In the genomic region with DNA sequence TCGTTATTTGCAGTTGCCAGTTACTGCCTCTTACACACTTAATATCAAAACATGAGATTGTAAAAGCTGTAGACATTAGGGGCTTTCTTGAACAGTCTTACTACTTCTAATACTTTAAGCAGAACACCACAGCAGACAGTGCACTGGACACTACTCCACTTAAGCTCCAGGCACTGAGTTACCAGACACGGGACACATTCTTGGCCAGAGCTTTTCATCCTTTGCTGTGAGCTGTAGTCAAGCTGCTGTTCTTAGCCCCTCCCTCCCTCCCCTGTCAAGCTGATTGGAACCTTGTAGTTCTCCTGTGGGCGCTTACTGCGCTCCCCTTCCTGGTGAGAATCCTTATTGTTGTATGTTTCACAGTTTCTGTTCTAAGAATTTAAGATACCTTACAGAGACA, we compare ENCODE assay signal across 16 mouse cellular contexts. TPM values are rescaled to one million over a fixed set of nuclear protein-coding genes. Genes with fewer than 3 reads are reported as not detected.
DNase-seq lines count a peak whose midpoint lies in the region; ATAC-seq and TF ChIP-seq lines count a peak whose summit lies in the region.
"Had no signal": no experiment of that assay in that cellular context is flagged by ENCODE, and none has a peak within 500 bp of the region (broad histone marks: within the 10 kb centered on the region; RNA-seq: fewer than 3 reads in every experiment).

No protein-coding gene starts in this region.

- peaks cover 15% of the 10 kb centered on the region for H3K36me3 ChIP-seq in hindbrain, embryonic 16.5 days (ENCODE audit: control insufficient read depth, insufficient read depth, low read length)
- H3K36me3 ChIP-seq in hindbrain, embryonic 12.5 days: peaks cover 32% of the 10 kb centered on the region
- H3K36me3 ChIP-seq in limb, embryonic 14.5 days (ENCODE audit: control insufficient read depth, insufficient read depth, low read length): peaks cover 29% of the 10 kb centered on the region
- H3K36me3 ChIP-seq in limb, embryonic 10.5 days: peaks cover 38% of the 10 kb centered on the region
- no peaks in the 10 kb centered on the region for H3K36me3 ChIP-seq in intestine, embryonic 15.5 days
- 0 out of 2 replicates have a peak, but pooled peaks cover 3% of the 10 kb centered on the region for H3K36me3 ChIP-seq in stomach, embryonic 15.5 days

- no peak overlapping the region for H3K9ac ChIP-seq in hindbrain, embryonic 16.5 days (ENCODE audit: low read depth, low read length)
- H3K9ac ChIP-seq in hindbrain, embryonic 12.5 days: no peak overlapping the region
- no peak overlapping the region for H3K9ac ChIP-seq in limb, embryonic 14.5 days (ENCODE audit: low read depth, low read length, severe bottlenecking)
- H3K9ac ChIP-seq in intestine, embryonic 15.5 days: no peak overlapping the region
- no peak overlapping the region for H3K9ac ChIP-seq in stomach, embryonic 15.5 days
- H3K9ac ChIP-seq: embryonic facial prominence, embryonic 13.5 days; liver, embryonic 14.5 days had no signal

- 61% methylated on average over 4 of the region's 4 CpGs for WGBS in hindbrain, embryonic 16.5 days
- 76% methylated on average over 4 of the region's 4 CpGs for WGBS in hindbrain, embryonic 12.5 days
- WGBS in limb, embryonic 14.5 days: 65% methylated on average over 4 of the region's 4 CpGs
- 88% methylated on average over 4 of the region's 4 CpGs for WGBS in limb, embryonic 10.5 days
- WGBS in intestine, embryonic 15.5 days: 54% methylated on average over 4 of the region's 4 CpGs
- 62% methylated on average over 4 of the region's 4 CpGs for WGBS in stomach, embryonic 15.5 days

- H3K4me2 ChIP-seq in hindbrain, embryonic 16.5 days (ENCODE audit: low read length): no peak overlapping the region
- H3K4me2 ChIP-seq in hindbrain, embryonic 12.5 days (replicated peaks): no peak overlapping the region
- no peak overlapping the region for H3K4me2 ChIP-seq in limb, embryonic 14.5 days (replicated peaks; ENCODE audit: low read depth, low read length, severe bottlenecking)
- no peak overlapping the region for H3K4me2 ChIP-seq in intestine, embryonic 15.5 days (replicated peaks)
- no peak overlapping the region for H3K4me2 ChIP-seq in stomach, embryonic 15.5 days
- H3K4me2 ChIP-seq: embryonic facial prominence, embryonic 13.5 days; heart, embryonic 11.5 days had no signal

- DNase-seq in limb, embryonic 14.5 days (ENCODE audit: low spot score): no peak
- DNase-seq in limb, embryonic 10.5 days (ENCODE audit: low spot score): no peak
- DNase-seq in ovary, postnatal 10 days (ENCODE audit: low spot score): no peak
- DNase-seq: adrenal gland, postnatal 25 days; cerebellum, adult 2 months; retina, postnatal 1 day; right cerebral cortex, postnatal 4 days had no signal

- peaks cover 4% of the 10 kb centered on the region; the same call in 1 of the 2 replicates for H3K4me1 ChIP-seq in hindbrain, embryonic 16.5 days (ENCODE audit: control insufficient read depth, insufficient read depth, low read depth, low read length)
- no peaks in the 10 kb centered on the region for H3K4me1 ChIP-seq in hindbrain, embryonic 12.5 days
- H3K4me1 ChIP-seq in limb, embryonic 14.5 days (ENCODE audit: control insufficient read depth, insufficient read depth, low read length): peaks cover 3% of the 10 kb centered on the region; the same call in 1 of the 2 replicates
- H3K4me1 ChIP-seq in limb, embryonic 10.5 days: no peaks in the 10 kb centered on the region
- no peaks in the 10 kb centered on the region for H3K4me1 ChIP-seq in intestine, embryonic 15.5 days (replicated peaks)
- H3K4me1 ChIP-seq in stomach, embryonic 15.5 days: no peaks in the 10 kb centered on the region
- H3K4me1 ChIP-seq: embryonic facial prominence, embryonic 13.5 days; forebrain, embryonic 10.5 days had no signal

- peak; percentile 56; the same call in 1 of the 2 replicates for ATAC-seq in hindbrain, embryonic 16.5 days
- no peak for ATAC-seq in hindbrain, embryonic 12.5 days (ENCODE audit: low FRiP score)
- ATAC-seq in limb, embryonic 14.5 days (ENCODE audit: low FRiP score, low read depth): peak; percentile 62
- ATAC-seq in intestine, embryonic 15.5 days: peak; percentile 81
- ATAC-seq in stomach, embryonic 15.5 days (ENCODE audit: insufficient read depth, low FRiP score, low read depth): peak; percentile 79
- ATAC-seq: inflammation-experienced regulatory T-cells, adult 6 months had no signal

- peak overlapping the region; percentile 29 for H3K27ac ChIP-seq in hindbrain, embryonic 16.5 days (ENCODE audit: low read depth, low read length)
- no peak overlapping the region for H3K27ac ChIP-seq in hindbrain, embryonic 12.5 days
- peak overlapping the region; percentile 40; the same call in 1 of the 2 replicates for H3K27ac ChIP-seq in limb, embryonic 14.5 days (replicated peaks; ENCODE audit: low read depth, low read length)
- no peak overlapping the region for H3K27ac ChIP-seq in limb, embryonic 10.5 days
- H3K27ac ChIP-seq in intestine, embryonic 15.5 days: 0 out of 2 replicates have a peak overlapping the region, but pooled peaks have one; percentile 34
- peak overlapping the region; percentile 59 for H3K27ac ChIP-seq in stomach, embryonic 15.5 days
- H3K27ac ChIP-seq: embryonic facial prominence, embryonic 13.5 days; forebrain, embryonic 10.5 days; liver, embryonic 14.5 days had no signal

- no peak for TF ChIP-seq POLR2A in limb, embryonic 14.5 days (IDR thresholded peaks at IDR 0.05; ENCODE audit: borderline replicate concordance, extremely low read depth, insufficient read depth, insufficient read length)

- H3K27me3 ChIP-seq in hindbrain, embryonic 16.5 days (replicated peaks; ENCODE audit: control insufficient read depth, insufficient read depth, low read length): no peaks in the 10 kb centered on the region
- H3K27me3 ChIP-seq in hindbrain, embryonic 12.5 days: no peaks in the 10 kb centered on the region
- no peaks in the 10 kb centered on the region for H3K27me3 ChIP-seq in limb, embryonic 14.5 days (ENCODE audit: control insufficient read depth, insufficient read depth, low read length)
- H3K27me3 ChIP-seq in limb, embryonic 10.5 days (ENCODE audit: low read depth, poor library complexity, severe bottlenecking): no peaks in the 10 kb centered on the region
- no peaks in the 10 kb centered on the region for H3K27me3 ChIP-seq in intestine, embryonic 15.5 days (replicated peaks)
- H3K27me3 ChIP-seq in stomach, embryonic 15.5 days (replicated peaks): no peaks in the 10 kb centered on the region
- H3K27me3 ChIP-seq: embryonic facial prominence, embryonic 13.5 days had no signal

- no peaks in the 10 kb centered on the region for H3K9me3 ChIP-seq in hindbrain, embryonic 16.5 days (ENCODE audit: control insufficient read depth, low read length)
- no peaks in the 10 kb centered on the region for H3K9me3 ChIP-seq in hindbrain, embryonic 12.5 days (replicated peaks)
- no peaks in the 10 kb centered on the region for H3K9me3 ChIP-seq in limb, embryonic 14.5 days (ENCODE audit: control insufficient read depth, low read length)
- no peaks in the 10 kb centered on the region for H3K9me3 ChIP-seq in limb, embryonic 10.5 days (replicated peaks)
- no peaks in the 10 kb centered on the region for H3K9me3 ChIP-seq in intestine, embryonic 15.5 days
- no peaks in the 10 kb centered on the region for H3K9me3 ChIP-seq in stomach, embryonic 15.5 days
- H3K9me3 ChIP-seq: embryonic facial prominence, embryonic 13.5 days; forebrain, embryonic 10.5 days had no signal

- H3K4me3 ChIP-seq in hindbrain, embryonic 16.5 days (ENCODE audit: low read length): no peak overlapping the region
- no peak overlapping the region for H3K4me3 ChIP-seq in hindbrain, embryonic 12.5 days
- no peak overlapping the region for H3K4me3 ChIP-seq in limb, embryonic 14.5 days (replicated peaks; ENCODE audit: low read length)
- no peak overlapping the region for H3K4me3 ChIP-seq in limb, embryonic 10.5 days
- no peak overlapping the region for H3K4me3 ChIP-seq in intestine, embryonic 15.5 days (replicated peaks)
- H3K4me3 ChIP-seq in stomach, embryonic 15.5 days (replicated peaks): no peak overlapping the region
- H3K4me3 ChIP-seq: embryonic facial prominence, embryonic 13.5 days; forebrain, embryonic 10.5 days had no signal

RNA-seq across cellular contexts. Expression of a gene that starts 45.4 kb away (rescaled TPM):
- 91.5 and 93.5 TPM in 2 replicates for polyA plus RNA-seq in hindbrain, embryonic 16.5 days (2015; fragmentation: Nextera tagmentation; extraction: Ambion mirVana)
- 84.1 and 95.2 TPM in 2 replicates for polyA plus RNA-seq in hindbrain, embryonic 12.5 days (2016; fragmentation: Nextera tagmentation; extraction: Ambion mirVana)
- 27.6 and 31.8 TPM in 2 replicates for polyA plus RNA-seq in limb, embryonic 14.5 days (2012; rRNA removed)
- 53.4 and 54.1 TPM in 2 replicates for polyA plus RNA-seq in limb, embryonic 14.5 days (2014; fragmentation: Nextera tagmentation; extraction: Ambion mirVana)
- polyA plus RNA-seq in limb, embryonic 10.5 days (2016; fragmentation: Nextera tagmentation; extraction: Ambion mirVana): 39.5 and 53.0 TPM in 2 replicates
- polyA plus RNA-seq in intestine, embryonic 15.5 days (2015; fragmentation: Nextera tagmentation; extraction: Ambion mirVana): 60.9 and 63.0 TPM in 2 replicates
- polyA plus RNA-seq in stomach, embryonic 15.5 days (2015; fragmentation: Nextera tagmentation; extraction: Ambion mirVana): 51.3 and 54.0 TPM in 2 replicates

Comparison
In these comparisons a context has a peak if more than half of its experiments do, and no peak if none do; other contexts are left out.
1. H3K27ac ChIP-seq: peak in hindbrain, embryonic 16.5 days (single experiment), limb, embryonic 14.5 days (single experiment), intestine, embryonic 15.5 days (single experiment) and stomach, embryonic 15.5 days (single experiment); none in hindbrain, embryonic 12.5 days (single experiment) and limb, embryonic 10.5 days (single experiment).